Mouse (Mus musculus) small intestine, adult 2 months (tissue): ENCODE data around the gene Stra6.

Experiments
- CTCF ChIP-seq: fragments of 200-500 bp; IDR thresholded peaks from 2 replicates; pipeline ENCODE4 v1.5.1; 2012; ENCODE audit warnings: low read depth, mild to moderate bottlenecking, control low read depth, inconsistent platforms, low read length, moderate library complexity, mixed read lengths; ENCODE audit not compliant: insufficient replicate concordance, insufficient read length; ENCODE audit errors: extremely low read depth
- POLR2A ChIP-seq: fragments of 200-500 bp; IDR thresholded peaks from 2 replicates; pipeline ENCODE4 v1.6.1; 2012; ENCODE audit warnings: low read depth, mild to moderate bottlenecking, control low read depth, inconsistent platforms, low read length, moderate library complexity

DNA sequence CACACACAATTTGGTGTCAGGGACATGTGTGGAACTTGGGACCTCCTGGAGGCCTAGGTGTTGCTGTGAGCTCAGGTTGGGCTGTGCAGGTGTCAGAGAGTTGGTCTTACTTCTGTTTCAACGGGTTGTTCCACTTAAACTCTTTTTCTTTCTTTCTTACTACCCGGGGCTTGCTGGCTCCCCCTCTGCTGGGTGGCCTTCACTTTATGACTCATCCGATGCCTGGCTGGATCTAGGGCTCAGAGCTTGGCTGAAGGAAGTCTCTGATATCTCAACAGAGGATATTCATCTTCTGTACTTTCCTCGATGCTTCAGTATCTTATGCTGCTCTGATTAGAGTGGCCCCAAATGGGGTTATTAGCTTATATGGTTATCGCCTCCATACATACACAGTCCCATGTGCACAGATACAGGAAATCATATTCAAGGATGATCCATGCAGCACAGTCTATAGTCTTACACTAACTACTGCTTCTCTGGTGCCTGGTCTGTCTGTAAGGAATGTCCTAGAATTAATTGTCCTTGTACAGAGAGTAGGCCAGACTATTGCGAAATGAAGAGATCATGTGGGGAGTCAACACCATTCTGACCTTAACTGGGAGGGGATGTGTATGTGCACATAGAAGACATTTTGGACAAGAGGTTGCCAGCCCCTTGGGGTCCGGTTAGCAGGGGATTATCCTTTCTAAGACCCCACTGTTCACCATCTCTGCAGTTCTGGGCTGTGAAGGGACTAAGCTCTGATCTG is 27.5 kb upstream of the Stra6 start:
- TF ChIP-seq POLR2A (no peak), CTCF (no peak)
